ENCODE assay signal across 12 mouse cellular contexts in the genomic region with DNA sequence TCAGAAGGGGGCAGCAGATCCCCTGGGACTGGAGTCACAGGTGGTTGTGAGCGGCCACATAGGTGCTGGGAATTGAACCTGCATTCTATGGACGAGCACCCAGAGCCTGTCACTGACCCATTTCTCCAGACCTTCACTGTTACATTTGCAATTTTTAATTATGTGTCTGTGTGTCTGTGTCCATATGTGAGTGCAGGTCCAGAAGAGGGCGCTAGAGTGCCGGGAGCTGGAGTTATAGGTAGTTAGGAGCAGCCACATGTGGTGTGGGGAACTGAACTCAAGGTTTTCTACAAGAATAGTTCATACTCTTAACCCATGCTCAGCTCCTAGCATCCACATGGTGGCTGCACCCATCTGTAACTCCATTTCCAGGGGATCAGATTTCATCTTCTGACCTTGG. TPM values are rescaled to one million over a fixed set of nuclear protein-coding genes. Genes with fewer than 3 reads are reported as not detected.
DNase-seq lines count a peak whose midpoint lies in the region; ATAC-seq and TF ChIP-seq lines count a peak whose summit lies in the region.
"Had no signal": no experiment of that assay in that cellular context is flagged by ENCODE, and none has a peak within 500 bp of the region (broad histone marks: within the 10 kb centered on the region; RNA-seq: fewer than 3 reads in every experiment).

No protein-coding gene starts in this region.

- TF ChIP-seq EP300 in liver, embryonic 14.5 days (IDR thresholded peaks at IDR 0.05; ENCODE audit: low read depth), result no peak

- WGBS in liver, embryonic 14.5 days (ENCODE audit: insufficient replicate concordance), result 38% methylated on average over 4 of the region's 4 CpGs
- WGBS in liver, embryonic 11.5 days, result 52% methylated on average over 4 of the region's 4 CpGs

- H3K9me3 ChIP-seq in liver, embryonic 14.5 days (ENCODE audit: control insufficient read depth, low read length), result no peaks in the 10 kb centered on the region
- H3K9me3 ChIP-seq in liver, embryonic 11.5 days (ENCODE audit: control insufficient read depth, low read length), result no peaks in the 10 kb centered on the region
- H3K9me3 ChIP-seq: limb, embryonic 15.5 days; neural tube, embryonic 12.5 days; stomach, embryonic 15.5 days had no signal

- TF ChIP-seq CTCF in gastrocnemius, adult 2 months (IDR thresholded peaks at IDR 0.05), result peak; percentile 42
- peak; percentile 43 for TF ChIP-seq CTCF in liver, embryonic 14.5 days (IDR thresholded peaks at IDR 0.05; ENCODE audit: low read depth)

- no peak for DNase-seq in gastrocnemius, adult 2 months
- no peak for DNase-seq in gastrocnemius, postnatal 36 days
- no peak for DNase-seq in liver, embryonic 14.5 days (ENCODE audit: low read depth in 3 of 3, low spot score in 3 of 3)
- no peak for DNase-seq in liver, embryonic 11.5 days (ENCODE audit: low spot score)
- DNase-seq in A20 (ENCODE audit: low read depth, low spot score) (peak; percentile 62), ZHBTc4 (ENCODE audit: low read depth, low spot score) (peak; percentile 72)
- no peak for DNase-seq in embryo, embryonic 11 days
- no peak for DNase-seq in c-Kit-positive CD71-positive TER-119-positive erythroid progenitor cells, embryonic 14.5 days (ENCODE audit: low spot score)
- DNase-seq: right cerebral cortex, adult 18-20 months had no signal

- no peak overlapping the region for H3K4me2 ChIP-seq in liver, embryonic 14.5 days (ENCODE audit: low read depth)
- no peak overlapping the region for H3K4me2 ChIP-seq in liver, embryonic 11.5 days
- H3K4me2 ChIP-seq: limb, embryonic 15.5 days; stomach, embryonic 15.5 days had no signal

- intact Hi-C loops in gastrocnemius, adult 2 months (cut with DNase I), result no loop called here
- intact Hi-C loops in gastrocnemius, postnatal 36 days (cut with DNase I), result no loop called here

- H3K27ac ChIP-seq in gastrocnemius, adult 2 months, result no peak overlapping the region
- no peak overlapping the region for H3K27ac ChIP-seq in liver, embryonic 14.5 days
- no peak overlapping the region for H3K27ac ChIP-seq in liver, embryonic 11.5 days (ENCODE audit: low read depth, low read length)
- H3K27ac ChIP-seq: limb, embryonic 15.5 days; neural tube, embryonic 12.5 days; stomach, embryonic 15.5 days had no signal

- ATAC-seq in liver, embryonic 14.5 days (ENCODE audit: insufficient read depth), result no peak
- no peak for ATAC-seq in liver, embryonic 11.5 days (replicated peaks; ENCODE audit: low FRiP score)

- 0 out of 4 replicates have a peak, but pooled peaks cover 0 to 2% of the 10 kb centered on the region in 2 experiments for H3K4me1 ChIP-seq in liver, embryonic 14.5 days (replicated peaks; ENCODE audit: control insufficient read depth in 2 of 2, insufficient read depth in 2 of 2, low read length in 1 of 2)
- peaks cover 4% of the 10 kb centered on the region; the same call in 1 of the 2 replicates for H3K4me1 ChIP-seq in liver, embryonic 11.5 days (replicated peaks; ENCODE audit: control insufficient read depth, insufficient read depth, low read length)

- no peak overlapping the region for H3K4me3 ChIP-seq in gastrocnemius, adult 2 months
- H3K4me3 ChIP-seq in liver, embryonic 14.5 days (ENCODE audit: insufficient read depth in 1 of 2, low read depth in 2 of 2, low read length in 2 of 2), result no peak overlapping the region
- H3K4me3 ChIP-seq in liver, embryonic 11.5 days (ENCODE audit: low read depth, low read length), result no peak overlapping the region
- H3K4me3 ChIP-seq: limb, embryonic 15.5 days; neural tube, embryonic 12.5 days; stomach, embryonic 15.5 days had no signal

- no peak overlapping the region for H3K9ac ChIP-seq in liver, embryonic 14.5 days (replicated peaks)
- no peak overlapping the region for H3K9ac ChIP-seq in liver, embryonic 11.5 days (ENCODE audit: low read depth, low read length)
- H3K9ac ChIP-seq: limb, embryonic 15.5 days; stomach, embryonic 15.5 days had no signal

- no peaks in the 10 kb centered on the region for H3K36me3 ChIP-seq in liver, embryonic 14.5 days (replicated peaks; ENCODE audit: control insufficient read depth, insufficient read depth, low read depth)
- no peaks in the 10 kb centered on the region for H3K36me3 ChIP-seq in liver, embryonic 11.5 days (ENCODE audit: control insufficient read depth, insufficient read depth, low read length)
- H3K36me3 ChIP-seq: limb, embryonic 15.5 days; neural tube, embryonic 12.5 days; stomach, embryonic 15.5 days had no signal

- no peaks in the 10 kb centered on the region for H3K27me3 ChIP-seq in liver, embryonic 14.5 days (ENCODE audit: control insufficient read depth, insufficient read depth, low read length)
- no peaks in the 10 kb centered on the region for H3K27me3 ChIP-seq in liver, embryonic 11.5 days (replicated peaks; ENCODE audit: control insufficient read depth, insufficient read depth, low read length)
- H3K27me3 ChIP-seq: limb, embryonic 15.5 days; stomach, embryonic 15.5 days had no signal

RNA-seq across cellular contexts. Expression of gene Mdfi, which starts 37.5 kb away (rescaled TPM):
- under 1 TPM; 0.31 to 0.42 TPM for total RNA-seq in gastrocnemius, adult 2 months (2021)
- under 1 TPM; 0.36 to 0.96 TPM for total RNA-seq in gastrocnemius, postnatal 36 days (2021)
- polyA plus RNA-seq in liver, embryonic 14.5 days (2012; rRNA removed), result 5.2 and 7.1 TPM in 2 replicates
- polyA plus RNA-seq in liver, embryonic 14.5 days (2014; fragmentation: Nextera tagmentation; extraction: Ambion mirVana), result 1.7 and 1.9 TPM in 2 replicates
- 15.9 and 16.3 TPM in 2 replicates for polyA plus RNA-seq in liver, embryonic 11.5 days (2014; fragmentation: Nextera tagmentation; extraction: Ambion mirVana)

Comparison
In these comparisons a context has a peak if more than half of its experiments do, and no peak if none do; other contexts are left out.
1. DNase-seq: peak in A20 (single experiment) and ZHBTc4 (single experiment); none in gastrocnemius, adult 2 months (single experiment), gastrocnemius, postnatal 36 days (0 of 2), liver, embryonic 14.5 days (0 of 3), liver, embryonic 11.5 days (single experiment), embryo, embryonic 11 days (single experiment) and c-Kit-positive CD71-positive TER-119-positive erythroid progenitor cells, embryonic 14.5 days (single experiment).